Mouse (Mus musculus) myocyte (in vitro differentiated cells): ENCODE data around the gene Gm47995.
"Not testable (repeated sequence)": the region's sequence is repeated elsewhere in the genome, so short reads cannot be mapped to it uniquely, and the experiment has no call there.

Experiments
- CEBPB ChIP-seq: IDR thresholded peaks from 2 replicates; pipeline ENCODE4 v1.6.1; 2011; ENCODE audit warnings: mild to moderate bottlenecking, moderate library complexity; ENCODE audit not compliant: poor library complexity, insufficient read depth, severe bottlenecking
- MAX ChIP-seq: IDR thresholded peaks from one replicate; pipeline ENCODE4 v1.6.1; 2011; ENCODE audit warnings: low read depth, mild to moderate bottlenecking, control low read depth
- MYOD1 ChIP-seq, 3 experiments: IDR thresholded peaks; one replicate each; pipeline ENCODE4 v1.6.1; 2011; ENCODE audit warnings: control low read depth in 2 of 3, low read depth in 2 of 3, mild to moderate bottlenecking in 2 of 3, moderate library complexity in 1 of 3; ENCODE audit not compliant: insufficient read length in 2 of 3, control insufficient read depth in 1 of 3
- MYOG ChIP-seq, 3 experiments: IDR thresholded peaks; one replicate each; pipeline ENCODE4 v1.6.1; 2011; ENCODE audit warnings: control low read depth in 2 of 3, low read depth in 2 of 3, mild to moderate bottlenecking in 2 of 3; ENCODE audit not compliant: insufficient read length in 2 of 3, control insufficient read depth in 1 of 3, insufficient read depth in 1 of 3
- POLR2A ChIP-seq: IDR thresholded peaks from one replicate; pipeline ENCODE4 v1.6.1; 2011; ENCODE audit warnings: low read depth, mild to moderate bottlenecking, control low read depth, moderate library complexity; ENCODE audit not compliant: insufficient read length
- POLR2AphosphoS2 ChIP-seq: IDR thresholded peaks from one replicate; pipeline ENCODE4 v1.6.1; 2011; ENCODE audit warnings: low read depth, control low read depth; ENCODE audit not compliant: insufficient read length
- REST ChIP-seq: IDR thresholded peaks from one replicate; pipeline ENCODE4 v1.6.1; 2011; ENCODE audit warnings: mild to moderate bottlenecking, control low read depth, moderate library complexity; ENCODE audit not compliant: insufficient read depth, insufficient read length
- SRF ChIP-seq: IDR thresholded peaks from one replicate; pipeline ENCODE4 v1.6.1; 2011; ENCODE audit warnings: low read depth; ENCODE audit not compliant: control insufficient read depth, insufficient read length
- TCF12 ChIP-seq: IDR thresholded peaks from one replicate; pipeline ENCODE4 v1.6.1; 2011; ENCODE audit warnings: mild to moderate bottlenecking, control low read depth; ENCODE audit not compliant: poor library complexity, insufficient read depth, severe bottlenecking
- USF1 ChIP-seq: IDR thresholded peaks from one replicate; pipeline ENCODE4 v1.6.1; 2011; ENCODE audit warnings: low read depth, mild to moderate bottlenecking, control low read depth, moderate library complexity

DNA sequence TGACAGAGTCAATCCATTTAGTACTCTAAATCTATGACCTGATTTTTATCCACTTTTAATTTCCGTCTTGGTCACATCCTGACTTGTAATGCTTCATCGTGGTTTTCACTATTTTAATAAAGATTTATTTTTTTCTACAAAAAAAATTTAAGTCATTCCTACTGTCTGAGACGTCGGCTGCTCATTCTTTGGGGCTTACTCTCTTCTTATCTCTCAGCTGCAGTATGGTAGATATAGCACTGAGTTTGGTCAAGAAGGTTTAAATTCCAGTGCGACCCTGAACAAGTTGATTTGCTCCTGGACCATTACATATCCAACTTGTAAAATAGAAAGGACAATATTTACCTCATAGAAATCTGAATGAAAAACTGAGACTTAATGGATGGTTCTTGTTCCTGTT lies 13.4 kb downstream of the Gm47995 start:
- not testable (repeated sequence) for TF ChIP-seq POLR2AphosphoS2; MAX; TCF12; CEBPB; POLR2A; REST; MYOG (IDR thresholded peaks at IDR 0.05; ENCODE audit: control insufficient read depth in 1 of 3, insufficient read depth in 1 of 3, insufficient read length in 2 of 3, low read depth in 2 of 3); MYOD1 (IDR thresholded peaks at IDR 0.05; ENCODE audit: control insufficient read depth in 1 of 3, insufficient read length in 2 of 3, low read depth in 2 of 3); USF1; SRF
